Mouse (Mus musculus) myocyte (in vitro differentiated cells): ENCODE data around the gene Wrb.

Experiments used
- CEBPB ChIP-seq: IDR thresholded peaks from 2 replicates; pipeline ENCODE4 v1.6.1; 2011; ENCODE audit warnings: mild to moderate bottlenecking, moderate library complexity; ENCODE audit not compliant: poor library complexity, insufficient read depth, severe bottlenecking
- E2F4 ChIP-seq: IDR thresholded peaks from one replicate; pipeline ENCODE4 v1.6.1; 2011; ENCODE audit warnings: mild to moderate bottlenecking, control low read depth, moderate library complexity; ENCODE audit not compliant: insufficient read depth
- MAX ChIP-seq: IDR thresholded peaks from one replicate; pipeline ENCODE4 v1.6.1; 2011; ENCODE audit warnings: low read depth, mild to moderate bottlenecking, control low read depth
- MYOD1 ChIP-seq, 3 experiments: IDR thresholded peaks; one replicate each; pipeline ENCODE4 v1.6.1; 2011; ENCODE audit warnings: control low read depth in 2 of 3, low read depth in 2 of 3, mild to moderate bottlenecking in 2 of 3, moderate library complexity in 1 of 3; ENCODE audit not compliant: insufficient read length in 2 of 3, control insufficient read depth in 1 of 3
- POLR2A ChIP-seq: IDR thresholded peaks from one replicate; pipeline ENCODE4 v1.6.1; 2011; ENCODE audit warnings: low read depth, mild to moderate bottlenecking, control low read depth, moderate library complexity; ENCODE audit not compliant: insufficient read length
- POLR2AphosphoS2 ChIP-seq: IDR thresholded peaks from one replicate; pipeline ENCODE4 v1.6.1; 2011; ENCODE audit warnings: low read depth, control low read depth; ENCODE audit not compliant: insufficient read length
- TCF12 ChIP-seq: IDR thresholded peaks from one replicate; pipeline ENCODE4 v1.6.1; 2011; ENCODE audit warnings: mild to moderate bottlenecking, control low read depth; ENCODE audit not compliant: poor library complexity, insufficient read depth, severe bottlenecking

- no peak for TF ChIP-seq MAX
- TF ChIP-seq MYOD1 (IDR thresholded peaks at IDR 0.05; ENCODE audit: control insufficient read depth in 1 of 3, insufficient read length in 2 of 3, low read depth in 2 of 3) = no peak
- no peak for TF ChIP-seq POLR2A
- TF ChIP-seq E2F4 = no peak
- no peak for TF ChIP-seq CEBPB
- TF ChIP-seq POLR2AphosphoS2 = no peak
- TF ChIP-seq TCF12 = no peak
Measured at GRCm38 (mm10) chr16:96114729-96115128, 30.5 kb upstream of the Wrb start.
